Mouse (Mus musculus) kidney, adult 2 months (tissue): Measurements from ENCODE around the gene Ppwd1.

Experiments
- CTCF ChIP-seq: fragments of 200-500 bp; conservative IDR thresholded peaks from 2 replicates; pipeline ENCODE4 v1.5.1; 2011; ENCODE audit warnings: low read depth, mild to moderate bottlenecking, control low read depth, low read length, moderate library complexity, mixed read lengths; ENCODE audit not compliant: insufficient read depth, insufficient read length
- POLR2A ChIP-seq: fragments of 200-500 bp; IDR thresholded peaks from one replicate; pipeline ENCODE4 v1.6.1; 2011; ENCODE audit warnings: low read depth, low read length, control low read depth

DNA sequence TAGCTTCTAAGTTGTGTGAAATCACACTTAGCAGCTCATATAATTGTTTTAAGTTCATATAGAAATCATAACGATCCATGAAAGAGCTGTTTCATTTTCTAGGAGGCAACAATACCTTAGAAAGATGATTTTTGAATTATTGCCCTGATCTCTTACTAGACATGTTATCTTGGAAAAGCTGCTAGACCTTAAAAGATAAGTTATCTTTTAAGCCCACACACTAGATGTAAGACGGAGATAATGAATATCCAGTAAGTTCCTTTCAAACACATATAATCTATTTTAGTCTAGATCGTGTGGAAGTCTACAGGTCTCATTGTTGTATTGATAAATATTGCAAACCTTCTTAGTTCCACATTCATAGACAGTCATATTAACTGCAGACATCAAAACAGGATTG lies 51.8 kb downstream of the Ppwd1 start:
- TF ChIP-seq POLR2A (no peak), CTCF (no peak)
